Mouse (Mus musculus) spleen, adult 2 months (tissue): ENCODE measurements around the gene Macrod2.

Experiments used
- CTCF ChIP-seq: fragments of 200-500 bp; IDR thresholded peaks from 2 replicates; pipeline ENCODE4 v1.5.1; 2011; ENCODE audit warnings: mild to moderate bottlenecking, inconsistent platforms; ENCODE audit not compliant: insufficient read depth, insufficient read length, insufficient replicate concordance; ENCODE audit errors: extremely low read depth
- POLR2A ChIP-seq: fragments of 200-500 bp; IDR thresholded peaks from 2 replicates; pipeline ENCODE4 v1.6.1; 2011; ENCODE audit warnings: low read depth, low read length, inconsistent platforms

- TF ChIP-seq CTCF: no peak
- TF ChIP-seq POLR2A: no peak
Measured at GRCm38 (mm10) chr2:141073981-141074855, 679.1 kb downstream of the Macrod2 start.
